Mouse (Mus musculus): Measurements from ENCODE around the gene Rdh14. TPM values are rescaled to one million over a fixed set of nuclear protein-coding genes. Genes with fewer than 3 reads are reported as not detected.

Rdh14 gene
- polyA plus RNA-seq, 1 experiment from 2014 or later, result 46.2 TPM

GRCm38 (mm10) chr12:10438054-10439001 is 47.8 kb downstream of the Rdh14 start:
- H3K27ac ChIP-seq (replicated peaks), result no peak overlapping the region
- H3K9me3 ChIP-seq (replicated peaks), result no peaks in the 10 kb centered on the region
- H3K9ac ChIP-seq (replicated peaks), result no peak overlapping the region
- H3K4me2 ChIP-seq, result no peak overlapping the region
- H3K4me1 ChIP-seq, result peaks cover 12% of the 10 kb centered on the region
- no peaks in the 10 kb centered on the region for H3K27me3 ChIP-seq (replicated peaks)
- WGBS, result 35% methylated on average over 15 of the region's 15 CpGs
- no peak overlapping the region for H3K4me3 ChIP-seq (replicated peaks)
- peak; percentile 55; the same call in 1 of the 2 replicates for ATAC-seq (ENCODE audit: low FRiP score)
- H3K36me3 ChIP-seq, result no peaks in the 10 kb centered on the region

- no peak for ATAC-seq (ENCODE audit: low FRiP score)
- H3K27me3 ChIP-seq (replicated peaks), result no peaks in the 10 kb centered on the region
- H3K36me3 ChIP-seq, result no peaks in the 10 kb centered on the region
- H3K4me2 ChIP-seq, result no peak overlapping the region
- H3K27ac ChIP-seq (replicated peaks), result no peak overlapping the region
- 14% methylated on average over 14 of the region's 14 CpGs for WGBS
- H3K9me3 ChIP-seq (replicated peaks), result no peaks in the 10 kb centered on the region
- H3K9ac ChIP-seq (replicated peaks), result no peak overlapping the region
- peaks cover 12% of the 10 kb centered on the region for H3K4me1 ChIP-seq
- H3K4me3 ChIP-seq (replicated peaks), result no peak overlapping the region
Measured at GRCm38 (mm10) chr12:10439483-10440235, 49.1 kb downstream of the Rdh14 start.

Other genes starting within 250 kb of the Rdh14 start
- gene Nt5c1b, start 20.8 kb upstream of the Rdh14 start, polyA plus RNA-seq (2015; fragmentation: Nextera tagmentation; extraction: Ambion mirVana), result 0.13 TPM in 1 of 2 replicates, not detected in the other

All from neural tube, embryonic 15.5 days (tissue).